Mouse (Mus musculus) left cerebral cortex, adult 2 months (tissue): ENCODE data around the gene Rbfox3. TPM values are rescaled to one million over a fixed set of nuclear protein-coding genes. Genes with fewer than 3 reads are reported as not detected.
"Not testable (repeated sequence)": the region's sequence is repeated elsewhere in the genome, so short reads cannot be mapped to it uniquely, and the experiment has no call there.

Source experiments
- DNase-seq, 2 experiments: peaks; one replicate each; pipeline ENCODE4 v3.0.0; 2021 to 2022; ENCODE audit warnings: low spot score in 2 of 2, mixed read lengths in 1 of 2; ENCODE audit errors: extremely low spot score in 1 of 2
- H3K27ac ChIP-seq: fragments of 200-600 bp; 2 replicates; pipeline ENCODE4 v1.8.1; 2022
- H3K4me3 ChIP-seq: fragments of 200-600 bp; 2 replicates; pipeline ENCODE4 v1.8.1; 2022
- CTCF ChIP-seq: fragments of 200-600 bp; IDR thresholded peaks from 2 replicates; pipeline ENCODE4 v1.8.1; 2022; ENCODE audit warnings: antibody characterized with exemption, mild to moderate bottlenecking, moderate library complexity
- intact Hi-C: fragments of 180-260 bp; cut with DNase I; formaldehyde crosslinking; loops from one replicate; pipeline ENCODE4 v1.15.1; 2025
- total RNA-seq, 2 experiments: library from RNA; stranded (reverse); gene quantifications; 2 replicates each; pipeline ENCODE4 v1.2.3; 2021

The Rbfox3 gene
- total RNA-seq, 2 experiments from 2014 or later, result 345 to 353 TPM

DNA sequence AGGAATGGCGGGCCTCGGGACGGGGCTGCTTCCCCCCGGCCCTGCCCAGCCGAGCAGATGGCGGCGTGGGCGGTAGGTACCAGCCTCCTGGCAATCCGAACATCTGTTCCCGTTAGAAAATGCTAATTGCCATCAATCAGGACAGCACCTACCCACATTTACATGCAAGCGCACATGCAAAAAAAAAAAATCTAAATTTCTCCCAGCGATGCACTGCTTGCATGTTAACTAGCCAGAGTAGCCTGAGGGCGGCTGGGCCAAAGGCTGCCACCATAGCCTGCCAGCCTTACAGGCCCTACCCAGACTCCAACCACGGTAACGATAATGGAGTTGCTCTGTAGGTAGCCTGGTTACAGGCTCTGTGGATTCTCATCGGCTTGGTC lies 117.8 kb downstream of the Rbfox3 start:
- TF ChIP-seq CTCF, result no peak
- Histone ChIP-seq H3K4me3 (no peak overlapping the region), H3K27ac (peak overlapping the region; percentile 96)
- DNase-seq, result peak; percentile 82 to 86
- intact Hi-C loops, result loop anchor here (1.0 to 5.0 kb wide), 4 partner anchors 35 to 114 kb away; no protein-coding TSS in a partner anchor

DNA sequence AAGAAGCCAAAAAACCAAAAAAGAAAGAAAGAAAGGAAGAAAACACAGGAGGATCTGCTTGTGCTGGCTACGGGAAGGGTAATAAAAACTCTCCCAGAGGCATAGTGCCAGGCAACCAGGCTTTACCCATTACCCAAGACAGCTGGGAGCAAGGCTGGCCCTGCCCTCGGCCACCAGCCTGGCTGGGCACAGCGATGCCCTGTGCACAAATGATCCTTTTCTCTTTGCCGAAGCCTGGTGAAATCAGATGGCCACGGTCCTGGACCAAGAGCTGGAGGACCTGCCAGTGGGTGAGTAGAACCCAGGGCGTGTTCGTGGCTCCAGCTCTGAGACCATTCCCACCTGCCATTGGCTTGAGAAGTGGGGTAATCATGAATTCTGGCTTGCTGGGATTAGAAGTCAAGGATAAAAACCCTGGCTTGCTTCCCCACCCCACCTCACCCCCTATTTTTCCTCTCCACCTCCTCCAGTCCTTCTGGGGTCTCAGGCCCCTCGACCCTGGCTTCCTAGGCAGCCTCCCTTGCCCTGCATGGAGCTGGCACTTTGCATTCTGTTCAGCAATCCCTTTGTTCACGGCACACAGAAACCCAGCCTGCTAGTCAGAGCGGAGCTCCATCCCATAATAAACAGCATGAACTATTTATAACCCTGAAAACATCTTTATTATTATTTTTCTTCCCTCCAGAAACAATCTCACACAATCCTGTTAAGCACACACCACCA lies 118.3 kb downstream of the Rbfox3 start:
- Histone ChIP-seq H3K4me3 (0 out of 2 replicates have a peak overlapping the region, but pooled peaks have one; percentile 9), H3K27ac (peak overlapping the region; percentile 96)
- intact Hi-C loops, result loop anchor here (1.0 to 5.0 kb wide), 4 partner anchors 34 to 114 kb away; no protein-coding TSS in a partner anchor
- no peak for TF ChIP-seq CTCF
- DNase-seq, result no peak

DNA sequence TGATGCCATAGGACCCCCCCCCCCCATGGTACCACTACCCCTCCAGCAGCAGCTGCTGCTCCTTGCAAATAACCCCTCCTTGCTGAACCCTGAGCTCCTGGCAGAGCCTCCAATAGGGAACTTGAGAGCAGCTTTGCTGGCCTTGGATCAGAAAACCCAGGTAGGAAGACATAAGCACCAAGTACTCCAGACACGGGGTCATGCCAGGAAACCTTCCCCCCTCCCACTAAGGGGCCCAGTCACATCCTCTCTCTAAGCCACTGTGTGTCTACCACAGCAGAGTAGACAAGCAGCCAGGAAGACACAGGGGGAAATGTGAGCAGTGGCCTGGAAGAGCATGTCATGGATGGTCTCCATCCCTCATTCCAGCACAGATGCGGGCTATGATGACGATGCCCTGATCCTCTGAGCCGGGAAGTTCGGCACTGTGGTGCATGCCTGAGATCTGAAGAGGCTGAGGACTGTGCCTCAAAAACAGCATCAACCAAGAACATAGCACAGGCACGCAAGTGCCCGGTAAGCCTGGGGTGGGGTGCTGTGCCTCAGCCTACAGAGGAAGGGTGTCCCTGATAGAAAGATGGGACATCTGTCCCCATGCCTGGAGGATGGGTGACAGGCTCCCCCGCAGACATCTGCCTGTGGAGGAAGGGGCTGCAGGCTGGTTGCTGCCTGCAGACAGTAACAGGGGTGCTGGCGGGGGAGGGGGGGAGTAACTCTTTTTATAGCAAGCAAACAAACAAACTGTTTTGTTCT lies 119.1 kb downstream of the Rbfox3 start:
- intact Hi-C loops, result loop anchor here (2.0 to 5.0 kb wide), 3 partner anchors 34 to 90 kb away; no protein-coding TSS in a partner anchor
- peak overlapping the region; percentile 96 for H3K27ac ChIP-seq
- peak; percentile 66 to 77 for DNase-seq
- TF ChIP-seq CTCF, result no peak
- H3K4me3 ChIP-seq, result no peak overlapping the region

DNA sequence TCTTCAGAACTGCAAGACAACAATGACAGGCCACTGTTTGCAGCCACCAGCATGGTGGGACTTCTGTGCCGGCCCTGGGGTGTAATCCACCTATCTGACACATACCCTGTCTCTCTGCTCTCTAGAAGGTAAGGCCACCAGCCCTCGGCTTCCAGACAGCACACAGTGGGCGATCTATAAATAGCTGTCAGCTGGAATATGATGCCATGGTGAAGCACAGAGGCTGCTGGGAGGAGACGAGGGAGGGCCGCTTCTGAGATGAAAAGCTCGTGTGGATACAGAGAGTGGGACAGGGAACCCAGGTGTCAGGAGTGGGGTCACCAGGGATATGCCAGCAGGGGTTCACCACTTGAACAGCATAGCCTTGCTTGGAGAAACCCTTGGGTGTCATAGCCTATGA lies 120.0 kb downstream of the Rbfox3 start:
- peak in 1 of 2 experiments; percentile 58 for DNase-seq

DNA sequence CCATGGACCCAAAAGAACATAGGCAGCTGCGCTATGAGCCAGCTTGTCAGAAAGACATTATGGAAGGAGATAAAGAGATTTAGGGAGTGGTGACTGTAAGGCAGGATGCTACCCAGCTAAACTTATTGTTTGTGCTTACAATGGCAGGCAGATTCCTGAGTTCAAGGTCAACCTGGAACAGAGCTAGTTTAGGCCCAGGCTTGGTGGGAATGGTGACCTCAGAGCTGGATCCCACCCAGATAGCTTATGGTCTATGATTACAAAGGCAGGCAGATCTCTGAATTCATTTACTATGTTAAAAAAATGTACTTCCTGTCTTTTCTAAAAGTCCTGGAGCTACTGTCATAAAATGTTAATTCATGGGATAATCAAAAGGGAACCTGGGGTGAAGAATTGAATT lies 123.3 kb downstream of the Rbfox3 start:
- no peak for DNase-seq
- H3K27ac ChIP-seq, result no peak overlapping the region
- intact Hi-C loops, result no loop called here
- TF ChIP-seq CTCF, result no peak
- H3K4me3 ChIP-seq, result no peak overlapping the region

More for the DNA sequence above, 120.0 kb downstream of the Rbfox3 start:
- intact Hi-C loops, result loop anchor here (5.0 kb wide), 1 partner anchor 91 kb away; no protein-coding TSS in a partner anchor
- TF ChIP-seq CTCF, result no peak
- peak overlapping the region; percentile 96 for H3K27ac ChIP-seq
- no peak overlapping the region for H3K4me3 ChIP-seq

DNA sequence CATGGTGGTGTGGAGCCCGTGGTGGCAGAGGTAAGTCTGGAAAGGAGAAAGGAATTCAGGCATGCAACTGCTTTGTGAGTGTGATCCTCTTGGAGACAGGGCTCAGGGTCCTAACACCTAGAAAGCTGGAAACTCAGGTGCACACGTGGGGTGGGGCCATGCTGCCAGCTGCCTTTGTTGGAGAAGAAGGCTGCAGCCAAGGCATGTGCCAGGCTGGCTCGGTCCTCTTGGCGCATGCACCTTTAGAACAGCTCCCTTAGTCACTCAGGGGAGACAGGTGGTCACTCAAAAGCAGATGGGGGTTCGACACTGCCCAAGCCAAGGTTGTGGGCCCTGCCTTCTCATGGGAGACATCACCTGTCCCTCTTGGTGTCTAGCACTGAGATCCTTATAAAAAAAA lies 128.7 kb downstream of the Rbfox3 start:
- no peak overlapping the region for H3K4me3 ChIP-seq
- no peak for TF ChIP-seq CTCF
- H3K27ac ChIP-seq, result peak overlapping the region; percentile 78
- DNase-seq, result no peak
- intact Hi-C loops, result no loop called here

DNA sequence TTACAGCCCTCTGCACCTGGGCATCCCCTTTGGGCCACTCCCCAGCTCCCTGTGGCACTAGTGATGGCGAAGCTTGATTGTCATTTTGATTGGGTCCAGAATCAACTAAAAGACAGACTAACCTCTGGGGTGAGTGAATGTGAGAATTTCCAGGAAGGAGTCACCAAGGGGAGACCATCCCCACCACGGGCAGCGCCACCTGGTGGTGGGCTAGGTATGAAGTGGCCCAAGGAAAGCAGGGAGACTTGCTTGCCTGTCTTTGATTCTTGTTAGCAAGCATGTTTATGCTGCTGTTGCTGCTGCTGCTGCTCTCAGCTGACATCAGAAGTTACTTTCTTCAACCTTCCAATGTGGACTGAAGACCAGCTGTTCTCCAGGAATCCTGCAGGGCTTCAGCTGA lies 135.6 kb downstream of the Rbfox3 start:
- peak in 1 of 2 experiments; percentile 43 for DNase-seq
- intact Hi-C loops, result no loop called here
- no peak overlapping the region for H3K4me3 ChIP-seq
- H3K27ac ChIP-seq, result peak overlapping the region; percentile 71
- peak; percentile 68 for TF ChIP-seq CTCF

DNA sequence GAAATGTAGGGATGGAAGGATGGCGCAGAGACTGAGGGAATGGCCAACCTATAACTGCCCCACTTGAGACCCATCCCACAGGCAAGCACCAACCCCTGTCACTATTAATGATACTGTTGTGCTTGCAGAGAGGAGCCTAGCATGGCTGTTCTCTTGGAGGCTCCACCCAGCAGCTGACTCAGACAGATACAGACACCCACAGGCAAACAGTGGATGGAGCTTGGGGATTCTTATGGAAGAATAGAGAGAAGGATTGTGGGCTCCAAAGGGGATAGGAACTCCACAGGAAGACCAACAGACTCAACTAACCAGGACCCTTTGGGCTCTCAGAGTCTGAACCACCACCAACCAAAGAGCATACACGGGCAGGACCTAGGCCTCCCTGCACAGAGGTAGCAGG lies 136.6 kb downstream of the Rbfox3 start:
- intact Hi-C loops, H3K4me3 ChIP-seq, DNase-seq: not testable (repeated sequence)
- peak overlapping the region; percentile 71 for H3K27ac ChIP-seq

DNA sequence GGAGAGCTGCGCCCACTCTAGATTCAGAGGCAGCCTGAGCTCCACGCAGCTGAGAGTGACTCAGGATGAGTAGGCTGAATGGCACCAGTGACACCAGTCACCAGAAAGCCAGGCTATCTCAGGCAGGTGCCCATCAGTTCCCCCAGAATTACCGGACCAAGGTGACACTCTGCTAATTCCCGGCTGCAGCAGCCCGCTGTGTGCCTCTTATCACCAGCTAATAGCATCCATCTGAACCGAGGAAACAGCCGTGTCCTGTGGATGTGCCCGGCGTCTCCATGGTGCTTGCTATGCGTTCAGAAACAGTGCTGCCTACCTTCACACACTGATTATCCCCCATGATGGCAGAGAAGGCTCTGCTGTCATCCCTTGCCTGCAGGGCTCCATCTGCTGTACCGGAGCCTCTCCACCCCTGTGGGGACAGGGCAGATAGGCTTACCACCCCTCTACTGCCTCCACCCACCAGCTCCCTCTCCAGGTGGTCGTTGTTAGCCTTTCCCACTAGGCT lies 138.3 kb downstream of the Rbfox3 start:
- no peak overlapping the region for H3K4me3 ChIP-seq

DNA sequence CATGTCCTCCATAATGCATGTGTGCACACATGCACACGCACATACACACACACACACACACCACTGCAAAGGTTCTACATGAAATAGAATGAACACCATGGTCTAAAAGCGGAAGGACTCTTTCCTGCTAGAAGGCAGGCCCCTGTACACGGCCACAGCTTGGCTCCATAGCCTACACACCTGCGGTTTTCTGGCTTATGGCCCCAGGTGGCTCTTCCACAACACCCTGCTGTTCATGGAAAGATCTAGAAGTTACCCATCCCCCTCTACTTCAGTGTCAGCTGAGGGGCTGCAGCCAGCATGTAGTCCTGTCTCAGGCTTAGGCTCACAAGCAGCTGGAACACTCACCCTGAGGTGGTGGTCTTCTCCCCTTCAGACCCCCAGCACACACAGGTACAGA lies 140.0 kb downstream of the Rbfox3 start:
- intact Hi-C loops, result no loop called here
- H3K4me3 ChIP-seq, result no peak overlapping the region
- peak overlapping the region; percentile 92 for H3K27ac ChIP-seq
- DNase-seq, result no peak
- no peak for TF ChIP-seq CTCF

More for the DNA sequence above, 138.3 kb downstream of the Rbfox3 start:
- TF ChIP-seq CTCF, result no peak
- peak; percentile 39 to 42 for DNase-seq
- intact Hi-C loops, result no loop called here
- H3K27ac ChIP-seq, result peak overlapping the region; percentile 92

DNA sequence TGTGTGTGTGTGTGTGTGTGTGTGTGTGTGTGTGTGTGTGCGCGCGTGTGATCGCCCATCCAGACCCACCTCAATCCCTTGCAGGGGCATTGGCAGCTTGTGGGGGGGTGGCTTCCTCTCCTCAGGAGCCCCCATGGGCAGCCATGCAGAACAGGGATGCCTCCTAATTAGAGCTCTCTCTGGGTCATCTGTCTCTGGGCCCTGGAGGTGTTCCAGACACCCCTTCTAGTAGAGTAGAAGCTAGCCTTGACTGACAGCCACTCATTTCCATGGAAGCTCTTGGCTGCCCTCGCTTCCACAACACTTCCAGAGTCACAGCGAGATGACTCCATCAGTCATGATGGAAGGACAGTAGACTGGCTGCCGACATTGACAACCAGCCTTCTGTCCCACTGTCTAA lies 140.6 kb downstream of the Rbfox3 start:
- intact Hi-C loops, result no loop called here
- H3K4me3 ChIP-seq, result no peak overlapping the region
- no peak for TF ChIP-seq CTCF
- H3K27ac ChIP-seq, result peak overlapping the region; percentile 92
- DNase-seq, result no peak

DNA sequence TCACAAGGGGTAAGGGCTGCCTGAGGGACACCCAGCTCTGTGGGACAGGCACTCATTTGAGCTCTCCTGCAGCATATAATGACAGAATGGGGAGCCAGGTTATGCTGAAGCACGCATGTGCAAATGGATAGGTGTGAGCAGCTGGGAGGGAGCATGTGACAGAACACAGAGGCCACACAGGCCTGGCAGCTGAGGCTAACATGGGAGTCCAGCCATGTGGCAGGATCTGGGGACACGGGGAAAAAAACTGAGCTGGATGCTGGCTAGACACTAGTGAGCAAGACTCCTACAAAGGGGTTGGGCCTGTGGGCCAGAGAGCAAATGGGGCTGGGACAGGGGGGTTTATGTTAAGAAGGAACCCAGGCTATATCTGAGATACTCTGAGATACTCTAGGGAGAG lies 141.9 kb downstream of the Rbfox3 start:
- no peak for TF ChIP-seq CTCF
- Histone ChIP-seq H3K27ac (peak overlapping the region; percentile 78), H3K4me3 (no peak overlapping the region)
- no peak for DNase-seq
- intact Hi-C loops, result no loop called here
